Mouse (Mus musculus) lung, postnatal 4 days (tissue): ENCODE data around the gene Slit3.

Experiments
- DNase-seq, 2 experiments: peaks; one replicate each; pipeline ENCODE4 v3.0.0; 2021

The Slit3 gene

DNA sequence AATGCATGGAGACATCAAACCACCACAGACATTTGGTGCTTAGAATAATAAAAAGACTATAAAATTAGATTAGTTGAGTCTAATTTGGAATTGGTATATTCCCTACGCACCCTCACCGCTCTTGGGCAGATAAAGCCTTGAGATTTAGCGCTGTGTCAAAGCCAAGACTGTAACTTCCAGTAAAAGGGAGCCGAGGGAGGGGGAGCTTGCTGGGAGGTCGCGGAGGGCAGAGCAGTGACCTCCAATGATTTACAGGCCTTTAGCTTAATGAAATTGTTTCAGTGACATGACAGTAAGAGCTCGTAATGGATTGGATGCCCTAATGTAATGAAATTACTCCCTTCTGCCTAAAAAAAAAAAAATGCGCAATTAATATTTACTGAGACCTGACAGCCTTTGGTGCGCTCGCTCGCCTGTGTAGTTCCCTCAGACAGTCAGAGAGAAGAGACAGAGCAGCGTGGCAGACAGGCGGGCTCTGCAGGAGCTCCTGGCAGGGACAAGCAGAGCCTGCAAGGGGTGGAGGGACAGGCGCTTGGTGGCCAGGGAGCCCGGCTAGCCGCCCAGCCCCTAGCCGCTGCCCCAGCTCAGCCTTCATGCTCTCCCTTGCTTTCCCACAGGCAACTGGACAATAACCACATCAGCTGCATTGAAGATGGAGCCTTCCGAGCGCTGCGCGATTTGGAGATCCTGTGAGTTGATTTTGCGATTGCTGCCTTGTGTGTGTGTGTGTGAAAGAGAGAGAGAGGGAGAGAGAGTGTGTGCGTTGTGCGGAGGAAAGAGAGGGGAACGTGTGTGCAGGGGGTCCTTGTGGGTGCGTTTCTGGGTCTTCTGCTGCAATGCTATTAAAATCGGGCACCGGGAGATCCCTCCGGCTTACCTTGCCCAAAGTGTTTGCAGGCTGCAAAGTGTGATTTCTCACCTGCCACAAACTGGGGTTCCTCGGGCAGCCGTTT, 423.4 kb downstream of the Slit3 start:
- DNase-seq: no peak

DNA sequence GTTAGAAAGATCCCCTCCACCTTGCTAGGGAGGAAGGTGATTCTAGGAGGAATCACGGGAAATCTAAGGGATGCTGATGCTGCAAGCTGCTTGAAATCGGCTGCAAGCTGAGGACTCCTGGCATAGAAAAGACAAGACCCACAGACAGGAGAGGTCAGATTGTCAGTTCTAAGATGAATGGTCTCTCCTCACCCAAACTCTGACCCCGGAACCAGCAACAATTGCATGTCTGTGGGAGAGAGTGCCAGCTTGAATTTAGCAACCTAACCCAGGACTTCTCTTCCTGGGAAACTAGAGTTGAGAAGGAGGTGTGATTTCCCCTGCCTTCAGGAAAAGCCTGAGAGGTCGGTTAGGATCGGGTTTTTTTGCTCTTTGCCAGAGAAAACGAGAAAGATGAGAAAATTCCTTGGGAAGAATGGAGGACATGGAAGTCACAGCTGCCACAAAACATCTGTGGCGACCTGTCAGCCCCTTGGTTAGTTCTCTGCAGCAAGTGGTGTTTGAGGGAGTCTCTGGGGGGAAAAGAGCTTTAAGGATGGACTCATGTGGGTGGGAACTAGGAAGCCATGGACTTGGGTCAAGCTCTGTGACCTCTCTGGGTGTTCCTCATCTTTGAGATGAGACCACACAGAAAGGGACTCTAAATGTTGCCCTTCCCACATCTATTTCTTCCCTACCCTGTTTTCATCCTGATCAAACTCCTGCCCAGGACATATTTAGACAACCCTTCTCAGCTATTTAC, 425.2 kb downstream of the Slit3 start:
- no peak for DNase-seq

DNA sequence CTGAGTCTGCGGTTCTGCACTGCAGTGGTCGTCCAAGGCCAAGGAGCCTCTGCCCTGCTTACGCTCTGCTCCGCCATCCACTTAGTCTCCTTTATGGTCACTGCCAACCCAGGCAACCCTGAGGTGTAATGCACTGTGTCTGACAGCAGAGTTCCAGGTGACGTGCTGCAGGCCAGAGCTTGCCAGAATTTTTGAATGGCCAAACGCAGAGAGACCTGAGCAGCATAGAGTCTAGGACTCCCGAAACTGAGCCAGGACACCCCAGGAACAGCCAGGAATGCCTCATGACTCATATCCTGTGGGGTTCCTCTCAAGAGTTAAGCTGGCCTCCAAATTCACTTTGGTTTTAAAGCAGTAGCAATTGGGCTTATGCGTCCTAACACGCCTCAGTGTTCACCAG, 429.0 kb downstream of the Slit3 start:
- no peak for DNase-seq

DNA sequence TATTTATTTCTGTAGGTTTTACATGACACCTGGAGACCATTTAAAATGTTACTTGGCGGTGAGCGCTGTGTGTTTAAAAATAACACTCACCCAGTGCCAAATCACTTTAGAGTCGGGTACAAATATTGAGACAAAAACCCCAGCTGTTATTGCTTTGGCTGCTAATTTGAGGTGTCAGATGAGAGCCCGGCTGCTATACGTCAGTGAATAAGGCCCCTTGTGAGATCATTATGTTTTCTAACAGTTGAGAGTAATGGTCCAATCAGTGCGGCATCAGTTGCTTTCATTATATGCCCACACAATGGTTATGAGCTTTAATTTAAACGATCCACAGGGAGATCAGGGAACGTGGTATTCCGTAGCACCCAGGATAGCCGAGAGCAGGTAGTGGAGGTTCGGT, 435.2 kb downstream of the Slit3 start:
- no peak for DNase-seq

DNA sequence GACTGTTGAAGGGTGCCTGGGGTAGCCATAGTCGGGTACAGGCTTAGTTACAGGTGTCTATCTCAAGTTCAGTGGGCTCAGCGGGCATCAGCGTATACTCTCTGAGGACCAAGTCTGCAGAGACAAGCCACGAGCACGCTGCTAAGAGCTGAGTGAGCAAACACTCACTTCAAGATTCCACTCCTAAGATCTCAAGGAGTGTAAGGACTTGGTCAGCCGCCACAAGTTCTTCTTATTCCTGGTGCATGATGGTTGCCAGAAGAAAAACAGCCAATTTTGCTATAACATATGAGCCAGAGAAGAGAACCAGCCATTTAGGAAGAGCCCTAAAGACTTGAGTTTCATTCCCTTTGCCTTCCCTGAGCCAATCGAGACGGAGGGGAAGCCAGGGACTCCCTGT, 436.5 kb downstream of the Slit3 start:
- no peak for DNase-seq

DNA sequence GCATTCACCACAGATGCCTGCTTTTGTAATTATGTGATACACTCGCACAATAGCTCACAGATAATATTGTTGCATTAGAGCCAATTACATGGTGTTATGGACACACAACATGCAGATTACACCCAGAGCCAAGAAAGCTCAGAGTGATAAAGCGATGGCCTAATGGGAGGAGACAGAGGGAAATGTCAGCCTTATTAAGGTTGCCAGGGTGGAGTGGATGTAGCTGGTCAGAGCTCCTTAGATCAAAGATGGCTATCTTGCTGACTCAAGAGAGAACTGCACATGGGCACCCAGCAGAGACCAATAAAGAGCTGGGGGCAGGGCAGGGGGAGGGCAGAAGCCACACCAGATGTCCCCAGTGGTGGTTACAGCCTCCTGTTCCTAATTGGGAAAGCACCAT, 437.3 kb downstream of the Slit3 start:
- no peak for DNase-seq

DNA sequence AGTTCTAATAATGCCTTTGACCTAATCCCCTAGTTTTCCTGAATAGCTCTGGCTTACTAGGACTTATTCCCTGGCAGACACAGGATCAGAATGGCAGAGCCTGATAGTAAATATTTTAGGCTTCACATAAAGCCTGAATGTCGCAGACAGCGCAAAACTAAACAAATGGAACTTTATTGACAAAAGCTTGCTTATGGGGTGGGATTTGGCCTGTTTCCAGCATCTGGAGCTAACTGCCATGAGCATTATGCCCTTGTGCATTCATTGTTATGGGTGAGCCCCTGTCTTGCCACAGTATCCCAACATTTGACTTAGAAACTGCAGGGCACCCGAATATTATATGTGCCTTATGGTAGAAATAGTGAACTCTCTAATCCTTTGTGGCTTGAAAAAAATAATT, 438.4 kb downstream of the Slit3 start:
- DNase-seq: no peak

DNA sequence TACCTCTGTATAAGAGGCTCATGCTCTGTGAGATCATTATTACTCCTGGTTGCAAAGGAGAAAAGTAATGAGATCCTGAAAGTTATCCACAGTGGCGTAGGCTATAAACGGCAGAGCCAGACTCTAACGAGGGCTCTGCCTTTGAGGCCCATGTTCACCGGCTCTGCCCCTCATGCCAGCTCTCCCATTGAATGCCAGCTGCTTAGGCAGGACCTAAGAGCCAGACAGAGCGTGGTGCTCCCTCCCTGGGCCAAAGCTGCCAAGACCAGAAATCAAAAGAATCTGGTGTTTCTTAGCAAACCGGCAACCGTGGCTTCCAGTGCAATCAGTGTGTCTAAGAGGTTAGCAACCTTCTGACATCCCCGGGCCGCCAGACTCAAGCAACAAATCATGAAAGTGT, 440.7 kb downstream of the Slit3 start:
- DNase-seq: no peak

DNA sequence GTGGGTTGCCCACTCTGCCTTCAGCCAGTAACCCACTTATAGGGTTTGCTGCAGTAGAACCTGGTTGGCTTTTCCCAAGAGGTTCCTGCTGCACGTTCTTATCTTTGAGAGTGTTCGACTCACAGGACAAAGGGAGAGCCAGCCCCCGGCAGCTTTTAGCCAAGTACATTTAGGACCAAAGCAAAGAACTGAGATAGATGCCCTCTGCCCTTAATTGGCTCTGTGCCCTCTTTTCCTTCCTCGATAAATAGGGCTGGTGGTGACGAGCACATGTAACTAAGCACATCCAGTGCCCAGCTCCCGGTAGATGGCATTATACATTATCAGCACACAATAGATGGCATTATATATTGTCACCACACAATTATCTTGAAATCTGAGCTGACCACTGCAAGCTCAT, 444.3 kb downstream of the Slit3 start:
- no peak for DNase-seq

DNA sequence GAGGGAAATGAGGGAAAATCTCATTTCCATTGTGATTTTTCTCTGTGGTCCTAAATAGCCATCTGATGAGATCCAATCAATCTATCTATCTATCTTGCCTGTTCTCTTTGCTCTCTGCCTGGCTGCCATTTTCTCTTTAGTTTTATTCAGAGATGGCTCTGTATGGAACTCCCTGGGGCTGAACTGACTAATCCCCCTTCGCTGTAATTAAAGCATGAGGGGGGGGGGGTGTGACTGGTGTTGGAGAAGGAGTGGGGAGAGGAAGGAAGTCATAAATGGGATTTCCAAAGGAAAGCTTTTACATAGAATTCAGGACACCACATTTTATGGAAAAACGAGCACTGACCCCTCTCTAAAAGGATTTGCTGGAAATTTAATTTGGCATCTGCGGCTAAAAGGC, 445.7 kb downstream of the Slit3 start:
- no peak for DNase-seq

DNA sequence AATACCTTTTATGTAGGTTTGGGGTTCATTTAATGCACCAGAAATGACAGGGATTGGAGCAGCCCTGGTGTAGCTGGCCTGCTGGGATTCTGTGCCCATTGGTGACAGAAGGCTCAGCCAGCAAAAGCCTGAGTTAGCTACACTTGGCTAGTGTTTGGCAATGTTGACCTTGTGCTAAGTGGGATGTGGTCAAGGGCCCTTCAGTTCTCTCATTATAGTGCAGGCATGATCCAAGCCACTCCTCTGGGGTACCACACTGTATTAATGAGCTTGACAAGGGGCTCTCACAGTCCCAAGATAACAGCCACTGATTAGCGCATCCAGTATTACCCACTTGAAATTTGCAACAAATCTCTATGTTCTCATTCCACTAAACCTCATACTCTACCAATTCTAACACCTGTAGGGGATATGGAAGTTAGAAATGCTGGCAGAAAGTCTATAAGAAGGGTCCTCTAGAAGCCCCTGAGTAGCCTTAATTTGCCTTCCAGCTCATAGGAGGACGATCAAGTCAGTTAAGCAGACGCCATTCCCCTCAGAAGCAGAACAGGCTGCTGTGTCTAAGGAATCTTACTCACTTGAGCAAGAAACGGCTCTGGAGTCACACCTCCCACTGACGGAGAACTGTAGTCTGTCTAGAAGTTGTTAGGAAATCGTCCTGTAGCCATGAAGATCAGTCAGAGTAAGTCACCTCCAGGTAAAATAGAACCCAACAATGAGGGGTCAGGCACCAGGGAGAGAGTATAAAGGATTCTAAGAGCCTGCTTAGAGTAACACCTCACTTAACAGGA, 448.3 kb downstream of the Slit3 start:
- DNase-seq: peak in 1 of 2 experiments; percentile 13

DNA sequence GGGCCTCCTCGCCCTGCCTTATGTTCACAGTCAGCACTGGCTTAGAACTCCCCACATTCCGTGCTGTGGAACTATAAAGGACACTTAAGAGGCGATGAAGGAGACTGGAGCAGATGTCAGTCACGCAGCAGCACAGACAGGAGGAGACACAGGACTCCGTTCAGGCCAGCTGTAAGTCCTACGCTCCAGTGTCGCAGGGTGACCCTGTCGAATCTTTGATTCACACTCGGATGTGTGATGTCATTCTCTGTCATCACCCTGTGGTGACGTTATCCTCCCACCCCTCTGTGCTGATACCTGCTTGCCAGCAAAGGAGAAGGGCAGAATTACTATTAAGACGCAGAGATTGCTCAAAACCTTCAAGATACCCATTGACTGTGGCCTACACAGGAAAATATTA, 448.9 kb downstream of the Slit3 start:
- DNase-seq: no peak

DNA sequence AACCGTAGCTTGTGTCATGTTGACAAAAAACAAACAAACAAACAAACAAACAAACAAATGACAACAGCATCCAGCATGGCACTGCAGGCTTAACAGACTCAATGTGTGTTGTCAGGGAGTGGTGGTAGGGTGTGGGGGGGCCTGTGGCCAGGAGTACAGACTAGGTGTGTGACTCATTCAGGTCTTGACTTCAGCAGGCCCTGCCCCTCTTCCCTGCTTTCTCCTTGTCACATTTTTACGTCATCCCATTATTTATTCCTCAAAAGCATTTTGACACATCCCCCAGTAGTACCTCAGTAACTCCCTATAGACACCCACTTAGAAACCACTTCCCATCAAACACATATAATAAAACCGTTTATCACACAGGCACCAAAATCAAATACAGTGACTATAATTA, 450.9 kb downstream of the Slit3 start:
- DNase-seq: no peak

DNA sequence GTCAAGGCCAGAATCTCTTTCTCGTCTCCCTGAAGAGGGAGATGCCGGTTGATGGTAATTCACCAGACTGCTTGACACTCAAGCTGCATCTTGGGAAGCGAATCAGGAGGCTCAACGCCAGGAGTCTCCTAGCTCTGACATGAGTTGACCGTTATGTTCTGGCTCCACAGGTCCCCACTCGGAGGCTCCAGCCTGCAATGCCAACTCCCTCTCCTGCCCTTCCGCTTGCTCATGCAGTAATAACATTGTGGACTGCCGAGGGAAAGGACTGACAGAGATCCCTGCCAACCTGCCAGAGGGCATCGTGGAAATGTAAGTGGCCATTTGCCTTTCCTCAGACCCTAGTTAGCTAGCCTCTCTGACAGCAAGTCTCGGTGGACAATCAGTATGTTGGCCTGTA, 457.8 kb downstream of the Slit3 start:
- no peak for DNase-seq

DNA sequence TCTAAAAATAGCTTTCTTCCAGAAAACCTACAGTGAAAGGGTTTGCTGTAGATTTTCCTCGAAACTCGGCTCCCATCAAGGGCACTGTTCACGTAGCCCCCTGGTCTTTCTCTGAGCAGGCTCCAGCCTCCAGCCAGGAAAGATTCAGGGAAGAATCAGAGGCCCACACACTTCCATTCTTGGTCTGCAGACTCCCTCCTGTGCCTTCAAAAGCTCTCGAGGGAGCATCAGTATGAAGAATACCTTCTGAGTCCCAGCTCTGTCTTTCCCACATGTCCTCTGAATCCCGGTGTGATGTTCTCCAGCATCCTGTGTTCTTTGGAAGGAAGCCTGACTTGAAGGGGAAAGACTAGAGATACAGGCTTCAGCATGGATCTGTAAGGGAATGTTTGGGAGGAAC, 461.6 kb downstream of the Slit3 start:
- DNase-seq: no peak

DNA sequence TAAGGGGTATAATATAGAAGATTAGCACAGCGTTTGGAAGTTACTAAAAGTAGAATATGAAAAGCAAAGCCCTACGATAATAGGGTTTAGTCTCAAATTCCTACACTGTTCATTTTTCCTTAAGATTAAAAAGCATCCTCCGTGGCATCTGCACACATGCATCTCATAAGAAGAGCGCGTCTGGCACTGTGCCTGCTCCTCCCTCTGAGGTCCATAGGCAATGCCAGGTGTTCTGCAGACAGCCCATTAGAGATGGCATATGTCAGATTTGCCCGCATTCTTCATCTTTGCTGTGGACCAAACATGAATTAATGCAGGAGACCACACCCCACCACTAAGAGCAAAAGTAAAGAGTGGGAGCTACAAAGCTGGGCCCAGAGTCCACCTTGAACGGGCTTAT, 462.6 kb downstream of the Slit3 start:
- no peak for DNase-seq

DNA sequence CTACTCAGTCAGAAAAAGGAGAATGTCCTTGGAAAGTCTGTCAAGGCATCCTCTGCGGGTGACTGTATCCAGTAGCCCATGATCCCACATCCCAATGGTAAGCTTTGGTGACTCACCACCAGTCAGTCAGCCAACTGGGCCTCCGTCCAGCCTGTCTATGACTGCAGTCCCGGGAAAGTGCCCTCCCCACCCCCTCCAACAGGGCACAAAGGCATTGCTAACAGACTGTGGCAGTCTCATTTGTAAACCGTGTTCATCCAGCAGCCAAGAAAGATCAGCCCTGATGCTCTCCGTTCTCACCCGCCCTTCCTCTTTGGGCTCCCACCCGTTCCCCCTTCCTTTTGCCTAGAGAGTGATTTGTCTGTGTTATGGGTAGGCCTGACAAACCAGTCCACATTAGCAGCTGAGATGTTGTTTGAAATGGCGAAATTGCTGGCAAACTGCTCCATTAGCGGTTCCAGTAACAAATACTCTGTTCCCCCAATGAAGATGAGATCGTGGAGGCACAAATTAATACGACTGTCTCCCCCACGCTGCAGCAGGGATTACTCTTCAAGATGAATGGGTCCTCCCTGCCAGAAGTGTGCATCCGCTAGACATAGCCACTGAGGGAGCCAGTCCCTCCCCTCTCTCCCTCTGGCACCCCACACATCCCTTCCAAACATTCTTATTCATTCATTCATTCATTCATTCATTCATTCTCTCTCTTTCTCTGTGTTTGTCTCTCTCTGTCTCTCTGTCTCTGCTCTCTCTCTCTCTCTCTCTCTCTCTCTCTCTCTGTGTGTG, 466.3 kb downstream of the Slit3 start:
- peak; percentile 77 to 84 for DNase-seq

DNA sequence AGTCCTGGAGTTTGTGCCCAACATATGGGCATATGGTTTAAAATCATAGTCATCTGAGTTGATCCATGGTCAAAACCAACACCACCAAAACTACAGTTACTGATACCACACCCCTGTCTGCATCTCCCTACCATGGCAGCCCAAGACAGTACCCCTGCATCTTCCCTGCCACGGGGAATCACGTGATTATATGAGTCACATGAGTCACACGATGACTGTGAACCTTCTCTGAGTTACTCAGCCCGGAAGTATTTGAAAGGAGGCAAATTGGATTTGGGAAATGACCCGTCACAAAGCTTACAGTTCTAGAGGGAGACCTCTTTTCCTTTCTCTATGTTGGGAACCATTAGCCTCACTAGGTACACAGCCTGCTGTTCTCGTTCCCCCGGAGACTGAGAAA, 468.9 kb downstream of the Slit3 start:
- no peak for DNase-seq

DNA sequence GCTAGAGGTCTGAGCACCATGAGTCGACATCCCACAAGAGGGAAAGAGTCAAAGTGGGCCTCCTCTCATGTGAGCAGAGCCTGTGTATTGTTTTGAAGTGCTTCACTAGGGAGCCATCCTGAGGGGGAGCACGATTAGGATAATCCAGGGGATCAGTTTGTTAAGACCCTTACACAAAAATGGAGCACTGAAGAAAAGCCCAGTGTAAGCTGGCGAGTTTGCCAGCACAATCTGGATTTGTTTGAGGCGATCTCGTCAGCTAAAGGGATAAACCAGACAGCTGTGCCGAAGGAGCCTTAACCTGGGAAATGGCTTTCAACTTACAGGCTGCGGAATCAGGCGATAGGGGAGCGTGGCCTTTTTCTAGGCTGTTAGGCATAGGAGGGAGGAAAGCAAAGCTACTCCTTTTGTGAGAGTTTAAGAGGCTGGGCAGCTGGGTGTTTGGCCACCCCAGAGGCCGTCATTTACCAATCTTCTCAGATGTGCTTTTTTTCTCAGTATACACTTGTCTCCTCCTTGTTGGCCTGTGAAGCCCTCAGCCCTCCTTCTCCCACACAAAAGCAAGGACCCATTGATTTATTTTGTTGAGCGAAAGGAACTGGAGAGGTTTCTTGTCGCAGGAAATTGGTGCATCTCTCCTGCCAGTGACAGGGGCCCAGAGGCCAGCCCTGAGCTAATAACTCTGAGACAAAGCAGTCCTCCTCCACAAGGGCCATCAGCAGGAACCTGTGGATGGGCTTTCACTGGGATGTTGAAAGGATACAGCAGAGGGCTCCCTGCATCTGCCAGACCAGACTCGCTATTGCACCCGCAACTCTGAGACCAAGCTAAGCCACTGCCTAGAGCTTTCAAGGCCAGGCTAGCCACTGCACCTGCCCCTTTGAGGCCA, 472.4 kb downstream of the Slit3 start:
- DNase-seq: no peak

DNA sequence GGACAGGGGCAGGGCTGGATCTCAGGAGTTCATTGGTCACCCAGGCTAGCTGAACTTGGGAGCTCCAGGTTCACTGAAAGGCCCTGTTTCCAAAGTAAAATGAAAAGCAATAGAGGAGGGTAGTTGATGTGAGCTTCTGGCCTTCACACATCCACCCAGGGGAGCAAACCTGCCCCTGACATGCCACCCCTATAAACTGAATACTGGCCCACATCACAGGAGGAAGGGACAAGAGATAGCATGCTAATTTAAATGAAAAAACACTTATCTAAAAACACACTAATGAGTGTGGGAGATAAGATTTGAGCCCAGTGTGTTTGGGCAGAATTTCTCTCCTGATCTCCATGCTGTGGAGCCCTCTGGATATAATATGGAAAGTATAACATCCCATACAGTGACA, 475.0 kb downstream of the Slit3 start:
- DNase-seq: no peak

DNA sequence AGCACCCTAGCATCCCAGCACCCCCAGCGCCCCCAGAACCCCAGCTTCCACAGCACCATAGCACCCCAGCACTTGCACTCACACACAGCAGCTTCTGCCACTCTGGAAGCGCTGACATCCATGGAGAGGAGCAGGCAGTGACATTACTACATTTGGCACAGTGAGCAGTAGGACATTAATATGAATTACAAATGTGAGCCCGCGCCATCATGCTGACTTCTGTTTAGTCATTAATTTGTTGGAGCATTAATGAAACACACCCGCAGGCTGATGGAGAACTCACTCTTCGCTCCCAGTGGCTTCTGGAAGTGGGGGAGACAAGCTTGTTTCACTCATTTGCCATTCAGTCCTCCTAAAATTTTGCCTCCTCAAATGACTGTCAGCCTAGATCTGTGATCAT, 476.9 kb downstream of the Slit3 start:
- no peak for DNase-seq

DNA sequence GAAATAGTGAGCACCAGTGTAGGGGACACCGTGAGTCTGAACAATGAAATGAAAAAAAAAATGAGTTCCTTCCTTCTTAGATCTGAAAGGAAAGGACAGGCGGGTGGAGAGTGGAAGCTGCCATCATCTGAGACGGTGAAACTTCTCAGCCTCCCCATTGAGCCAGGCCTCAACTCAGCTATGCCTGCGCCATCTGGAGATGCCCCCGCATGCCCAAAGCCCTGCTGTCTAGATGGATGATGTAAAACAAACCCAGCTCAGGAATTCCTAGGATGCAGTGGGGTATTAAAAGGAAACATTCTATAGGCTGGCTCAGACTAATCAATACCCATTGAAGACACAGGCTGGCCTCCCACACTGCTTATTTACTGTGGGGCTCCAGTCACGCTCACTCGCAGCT, 477.7 kb downstream of the Slit3 start:
- no peak for DNase-seq
